In the genomic region with DNA sequence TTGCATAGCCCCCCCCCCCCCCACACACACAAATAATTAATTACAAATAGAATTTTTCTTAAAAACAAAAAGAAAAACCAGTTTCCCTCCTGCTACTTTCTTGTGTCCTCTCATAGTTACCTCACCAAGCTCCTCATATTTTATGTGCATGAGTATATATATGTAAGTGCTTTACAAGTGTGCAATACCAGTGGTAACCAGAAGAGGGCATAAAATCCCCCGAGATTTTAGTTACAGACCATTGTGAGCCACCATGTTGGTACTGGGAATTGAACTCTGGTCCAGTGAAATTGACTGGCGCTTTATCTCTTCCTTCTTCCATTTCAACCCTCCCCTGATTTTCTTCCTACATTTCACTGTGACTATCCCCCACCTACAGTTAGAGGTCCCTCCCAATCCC, we compare ENCODE assay signal across 19 mouse cellular contexts. TPM values are rescaled to one million over a fixed set of nuclear protein-coding genes. Genes with fewer than 3 reads are reported as not detected.
DNase-seq lines count a peak whose midpoint lies in the region; ATAC-seq and TF ChIP-seq lines count a peak whose summit lies in the region.
"Had no signal": no experiment of that assay in that cellular context is flagged by ENCODE, and none has a peak within 500 bp of the region (broad histone marks: within the 10 kb centered on the region; RNA-seq: fewer than 3 reads in every experiment).

No protein-coding gene starts in this region.

- H3K27me3 ChIP-seq in liver, adult 2 months (ENCODE audit: control insufficient read depth, insufficient read depth, low read length), result no peaks in the 10 kb centered on the region
- no peaks in the 10 kb centered on the region for H3K27me3 ChIP-seq in liver, embryonic 11.5 days (replicated peaks; ENCODE audit: control insufficient read depth, insufficient read depth, low read length)
- H3K27me3 ChIP-seq: embryonic facial prominence, embryonic 12.5 days had no signal

- no peaks in the 10 kb centered on the region for H3K9me3 ChIP-seq in liver, embryonic 11.5 days (ENCODE audit: control insufficient read depth, low read length)
- H3K9me3 ChIP-seq: embryonic facial prominence, embryonic 12.5 days had no signal

- no peak overlapping the region for H3K4me2 ChIP-seq in liver, embryonic 11.5 days
- H3K4me2 ChIP-seq: embryonic facial prominence, embryonic 12.5 days had no signal

- no peak overlapping the region for H3K4me3 ChIP-seq in liver, adult 2 months (ENCODE audit: insufficient read depth, low read depth, low read length)
- H3K4me3 ChIP-seq in liver, embryonic 11.5 days (ENCODE audit: low read depth, low read length), result no peak overlapping the region
- H3K4me3 ChIP-seq: embryonic facial prominence, embryonic 12.5 days had no signal

- H3K79me2 ChIP-seq in liver, adult 2 months (ENCODE audit: control insufficient read depth, insufficient read depth, low read length), result peaks cover 8% of the 10 kb centered on the region; the same call in 1 of the 2 replicates

- no peak for ATAC-seq in CD4-positive, CD25-positive, alpha-beta regulatory T cell, adult 4 months
- ATAC-seq in liver, embryonic 11.5 days (replicated peaks; ENCODE audit: low FRiP score), result no peak
- ATAC-seq: hindbrain, embryonic 16.5 days had no signal

- WGBS in liver, adult 2 months, result 91% methylated on average over 2 of the region's 2 CpGs
- 74% methylated on average over 2 of the region's 2 CpGs for WGBS in liver, embryonic 11.5 days

- peak; percentile 39 for DNase-seq in CD4-positive, CD25-positive, alpha-beta regulatory T cell, adult 2 months (ENCODE audit: low read depth, low spot score)
- no peak for DNase-seq in liver, adult 2 months (ENCODE audit: extremely low read depth, low read depth, low spot score)
- no peak for DNase-seq in liver, embryonic 11.5 days (ENCODE audit: low spot score)
- DNase-seq in ES-CJ7 (ENCODE audit: low read depth, low spot score), result peak; percentile 83
- DNase-seq in induced T-regulatory cell, adult 2 months (ENCODE audit: low read depth), result peak; percentile 67
- no peak for DNase-seq in spleen, postnatal 10 days (ENCODE audit: low spot score in 2 of 2)
- no peak for DNase-seq in right cerebral cortex, postnatal 4 days
- DNase-seq: adrenal gland, adult 2 months; cerebellum, postnatal 36 days; layer of hippocampus, adult 9-11 months; right cerebral cortex, postnatal 14 days; thymus, postnatal 25 days had no signal

- H3K9ac ChIP-seq in liver, adult 2 months (ENCODE audit: low read depth, low read length), result no peak overlapping the region
- H3K9ac ChIP-seq in liver, embryonic 11.5 days (ENCODE audit: low read depth, low read length), result no peak overlapping the region
- H3K9ac ChIP-seq: embryonic facial prominence, embryonic 12.5 days had no signal

- no peak for TF ChIP-seq POLR2A in liver, adult 2 months (IDR thresholded peaks at IDR 0.05; ENCODE audit: extremely low read depth, insufficient read depth, low read length)

- peaks cover 10% of the 10 kb centered on the region for H3K4me1 ChIP-seq in liver, adult 2 months (ENCODE audit: control insufficient read depth, insufficient read depth, low read length)
- H3K4me1 ChIP-seq in liver, embryonic 11.5 days (replicated peaks; ENCODE audit: control insufficient read depth, insufficient read depth, low read length), result peaks cover 10% of the 10 kb centered on the region

- H3K36me3 ChIP-seq in liver, adult 2 months (ENCODE audit: control insufficient read depth, insufficient read depth, low read length), result no peaks in the 10 kb centered on the region
- H3K36me3 ChIP-seq in liver, embryonic 11.5 days (ENCODE audit: control insufficient read depth, insufficient read depth, low read length), result 0 out of 2 replicates have a peak, but pooled peaks cover 7% of the 10 kb centered on the region

- no peak overlapping the region for H3K27ac ChIP-seq in liver, adult 2 months (replicated peaks; ENCODE audit: insufficient read depth, low read depth, low read length)
- H3K27ac ChIP-seq in liver, embryonic 11.5 days (ENCODE audit: low read depth, low read length), result no peak overlapping the region
- H3K27ac ChIP-seq: embryonic facial prominence, embryonic 12.5 days had no signal

- 0 out of 2 replicates have a peak, but pooled peaks have one; percentile 20 for TF ChIP-seq CTCF in liver, adult 2 months (IDR thresholded peaks at IDR 0.05; ENCODE audit: low read depth, low read length)

RNA-seq across cellular contexts. Expression of a gene that starts 1.4 kb away (rescaled TPM):
- polyA plus RNA-seq in CD4-positive, CD25-positive, alpha-beta regulatory T cell, adult 4 months (2017; shearing (Covaris generic)), result not detected
- total RNA-seq in liver, adult 2 months (2014; rRNA removed), result not detected in 2 replicates
- polyA plus RNA-seq in liver, adult 2 months (2012; rRNA removed), result not detected in 2 replicates
- polyA plus RNA-seq in liver, embryonic 11.5 days (2014; fragmentation: Nextera tagmentation; extraction: Ambion mirVana), result not detected in 2 replicates
- total RNA-seq: adrenal gland, adult 2 months; left cerebral cortex, postnatal 36 days; megakaryocyte, adult 5-6 weeks; neutrophil, adult 5-6 weeks had no signal
- polyA plus RNA-seq: adrenal gland, adult 2 months; embryonic facial prominence, embryonic 12.5 days; hindbrain, embryonic 16.5 days; liver, embryonic 16.5 days had no signal

RNA-seq across cellular contexts. Expression of a gene that starts 1.6 kb away (rescaled TPM):
- 10 to 100 TPM; 35.3 to 46.2 TPM for polyA plus RNA-seq in CD4-positive, CD25-positive, alpha-beta regulatory T cell, adult 4 months (2017; shearing (Covaris generic))
- 4.8 and 7.4 TPM in 2 replicates for total RNA-seq in liver, adult 2 months (2014; rRNA removed)
- polyA plus RNA-seq in liver, adult 2 months (2012; rRNA removed), result 12.6 and 17.1 TPM in 2 replicates
- polyA plus RNA-seq in liver, embryonic 11.5 days (2014; fragmentation: Nextera tagmentation; extraction: Ambion mirVana), result 91.0 and 102 TPM in 2 replicates

RNA-seq across cellular contexts. Expression of a gene that starts 14.0 kb away (rescaled TPM):
- polyA plus RNA-seq in CD4-positive, CD25-positive, alpha-beta regulatory T cell, adult 4 months (2017; shearing (Covaris generic)), result 1 to 10 TPM in 1 of 2 experiments, under 1 TPM in 1; 0.68 to 1.5 TPM
- 3.0 and 4.8 TPM in 2 replicates for total RNA-seq in liver, adult 2 months (2014; rRNA removed)
- 12.5 and 14.0 TPM in 2 replicates for polyA plus RNA-seq in liver, adult 2 months (2012; rRNA removed)
- 3.5 and 4.1 TPM in 2 replicates for polyA plus RNA-seq in liver, embryonic 11.5 days (2014; fragmentation: Nextera tagmentation; extraction: Ambion mirVana)

RNA-seq across cellular contexts. Expression of a gene that starts 32.3 kb away (rescaled TPM):
- polyA plus RNA-seq in CD4-positive, CD25-positive, alpha-beta regulatory T cell, adult 4 months (2017; shearing (Covaris generic)), result not detected
- not detected in 2 replicates for total RNA-seq in liver, adult 2 months (2014; rRNA removed)
- polyA plus RNA-seq in liver, adult 2 months (2012; rRNA removed), result not detected in 2 replicates
- 0.34 TPM in 1 of 2 replicates, not detected in the other for polyA plus RNA-seq in liver, embryonic 11.5 days (2014; fragmentation: Nextera tagmentation; extraction: Ambion mirVana)
- total RNA-seq: adrenal gland, adult 2 months; left cerebral cortex, postnatal 36 days; megakaryocyte, adult 5-6 weeks; neutrophil, adult 5-6 weeks had no signal
- polyA plus RNA-seq: adrenal gland, adult 2 months; liver, embryonic 16.5 days had no signal

RNA-seq across cellular contexts. Expression of a gene that starts 37.7 kb away (rescaled TPM):
- under 1 TPM in 1 of 2 experiments, not detected in 1; 0.56 TPM for polyA plus RNA-seq in CD4-positive, CD25-positive, alpha-beta regulatory T cell, adult 4 months (2017; shearing (Covaris generic))
- 1.4 TPM in 2 replicates for total RNA-seq in liver, adult 2 months (2014; rRNA removed)
- polyA plus RNA-seq in liver, adult 2 months (2012; rRNA removed), result 2.3 and 3.3 TPM in 2 replicates
- 20.3 and 23.0 TPM in 2 replicates for polyA plus RNA-seq in liver, embryonic 11.5 days (2014; fragmentation: Nextera tagmentation; extraction: Ambion mirVana)
- total RNA-seq: neutrophil, adult 5-6 weeks had no signal

Comparison
In these comparisons a context has a peak if more than half of its experiments do, and no peak if none do; other contexts are left out.
1. DNase-seq: peak in CD4-positive, CD25-positive, alpha-beta regulatory T cell, adult 2 months (single experiment), ES-CJ7 (single experiment) and induced T-regulatory cell, adult 2 months (single experiment); none in liver, adult 2 months (single experiment), liver, embryonic 11.5 days (single experiment), spleen, postnatal 10 days (0 of 2) and right cerebral cortex, postnatal 4 days (single experiment).